In genomic region chr1:38398566-38398965, GRCm38 (mm10) we compare ENCODE assay signal across 20 mouse cellular contexts.
DNase-seq lines count a peak whose midpoint lies in the region.
"Had no signal": no experiment of that assay in that cellular context is flagged by ENCODE, and none has a peak within 500 bp of the region (broad histone marks: within the 10 kb centered on the region; RNA-seq: fewer than 3 reads in every experiment).

No protein-coding gene starts in this region.

- DNase-seq in adrenal gland, postnatal 10 days = peak; percentile 67
- no peak for DNase-seq in adrenal gland, adult 18-20 months (ENCODE audit: low spot score in 2 of 2)
- peak; percentile 7 for DNase-seq in gastrocnemius, postnatal 14 days
- DNase-seq in gastrocnemius, adult 8-10 months (ENCODE audit: low spot score in 2 of 2) = no peak
- peak; percentile 13 for DNase-seq in kidney, postnatal 10 days
- DNase-seq in kidney, adult 18-20 months = no peak
- no peak for DNase-seq in limb, embryonic 10.5 days (ENCODE audit: low spot score)
- no peak for DNase-seq in embryo, embryonic 11 days
- DNase-seq: cerebellum, adult 9-11 months; heart, postnatal 4 days; kidney, adult 2 months; kidney, postnatal 36 days; right cerebral cortex, adult 18-20 months had no signal

- H3K4me1 ChIP-seq in limb, embryonic 10.5 days = peaks cover 61% of the 10 kb centered on the region
- H3K4me1 ChIP-seq: liver, embryonic 15.5 days had no signal

- H3K27me3 ChIP-seq in limb, embryonic 10.5 days (ENCODE audit: low read depth, poor library complexity, severe bottlenecking) = no peaks in the 10 kb centered on the region
- H3K27me3 ChIP-seq: embryonic facial prominence, embryonic 15.5 days; heart, embryonic 13.5 days; limb, embryonic 15.5 days; liver, embryonic 15.5 days; neural tube, embryonic 13.5 days had no signal

- no peaks in the 10 kb centered on the region for H3K9me3 ChIP-seq in limb, embryonic 10.5 days (replicated peaks)
- H3K9me3 ChIP-seq: embryonic facial prominence, embryonic 15.5 days; heart, embryonic 13.5 days; limb, embryonic 15.5 days; liver, embryonic 15.5 days; midbrain, embryonic 12.5 days; neural tube, embryonic 13.5 days had no signal

- no peak overlapping the region for H3K4me3 ChIP-seq in limb, embryonic 10.5 days
- H3K4me3 ChIP-seq: embryonic facial prominence, embryonic 15.5 days; heart, embryonic 13.5 days; limb, embryonic 15.5 days; liver, embryonic 15.5 days; midbrain, embryonic 12.5 days; neural tube, embryonic 13.5 days had no signal

- intact Hi-C loops in gastrocnemius, postnatal 14 days (cut with DNase I; ENCODE audit: low total_unique reads) = loop anchor here (10.0 kb wide), 1 partner anchor 214 kb away; no protein-coding TSS in a partner anchor

- 75% methylated on average over 5 of the region's 5 CpGs for WGBS in limb, embryonic 10.5 days

- 0 out of 2 replicates have a peak overlapping the region, but pooled peaks have one; percentile 14 for H3K27ac ChIP-seq in limb, embryonic 10.5 days
- H3K27ac ChIP-seq: embryonic facial prominence, embryonic 15.5 days; heart, embryonic 13.5 days; limb, embryonic 15.5 days; liver, embryonic 15.5 days; midbrain, embryonic 12.5 days; neural tube, embryonic 13.5 days; stomach, postnatal 0 days had no signal

- peaks cover 23% of the 10 kb centered on the region for H3K36me3 ChIP-seq in limb, embryonic 10.5 days
- H3K36me3 ChIP-seq: embryonic facial prominence, embryonic 15.5 days; heart, embryonic 13.5 days; limb, embryonic 15.5 days; liver, embryonic 15.5 days; midbrain, embryonic 12.5 days; neural tube, embryonic 13.5 days had no signal

Comparison
In these comparisons a context has a peak if more than half of its experiments do, and no peak if none do; other contexts are left out.
1. DNase-seq: peak in adrenal gland, postnatal 10 days (single experiment), gastrocnemius, postnatal 14 days (single experiment) and kidney, postnatal 10 days (single experiment); none in adrenal gland, adult 18-20 months (0 of 2), gastrocnemius, adult 8-10 months (0 of 2), kidney, adult 18-20 months (single experiment), limb, embryonic 10.5 days (single experiment) and embryo, embryonic 11 days (single experiment).